Mouse (Mus musculus) MEL (cell line): ENCODE results near the gene Dlx1. TPM values are rescaled to one million over a fixed set of nuclear protein-coding genes. Genes with fewer than 3 reads are reported as not detected.

ENCODE experiments used
- DNase-seq: peaks from one replicate; pipeline ENCODE4 v3.0.0; 2011; ENCODE audit warnings: low read depth, low spot score
- H3K27ac ChIP-seq: 2 replicates; pipeline ENCODE4 v1.5.1; 2012; ENCODE audit warnings: low read depth, mild to moderate bottlenecking, control low read depth, low read length, moderate library complexity; ENCODE audit not compliant: control insufficient read depth
- H3K27me3 ChIP-seq, 2 experiments: fragments of 150-350 bp in 1 of 2; sonication (generic) in 1 of 2; 2 replicates each; pipeline ENCODE4 v1.6.1; 2012; ENCODE audit warnings: low read length in 2 of 2, mild to moderate bottlenecking in 2 of 2, improper control_type of control experiment in 1 of 2, moderate library complexity in 1 of 2; ENCODE audit not compliant: insufficient read depth in 2 of 2, control insufficient read depth in 1 of 2
- H3K36me3 ChIP-seq, 2 experiments: 2 replicates each; pipeline ENCODE4 v1.6.1; 2012 to 2014; ENCODE audit warnings: low read length in 2 of 2, improper control_type of control experiment in 1 of 2, inconsistent platforms in 1 of 2, mild to moderate bottlenecking in 1 of 2; ENCODE audit not compliant: insufficient read depth in 2 of 2, control insufficient read depth in 1 of 2
- H3K4me1 ChIP-seq, 2 experiments: fragments of 150-350 bp in 1 of 2; sonication (generic) in 1 of 2; 2 replicates each; pipeline ENCODE4 v1.6.1; 2012; ENCODE audit warnings: low read length in 2 of 2, improper control_type of control experiment in 1 of 2, mild to moderate bottlenecking in 1 of 2; ENCODE audit not compliant: insufficient read depth in 2 of 2, control insufficient read depth in 1 of 2
- H3K4me3 ChIP-seq, 2 experiments: fragments of 150-350 bp in 1 of 2; sonication (generic) in 1 of 2; 2 replicates each; pipeline ENCODE4 v1.5.1; 2012; ENCODE audit warnings: low read depth in 2 of 2, low read length in 2 of 2, mild to moderate bottlenecking in 2 of 2, moderate library complexity in 2 of 2, control low read depth in 1 of 2, improper control_type of control experiment in 1 of 2; ENCODE audit not compliant: control insufficient read depth in 1 of 2, insufficient read depth in 1 of 2
- H3K79me2 ChIP-seq: 2 replicates; pipeline ENCODE4 v1.6.1; 2012; ENCODE audit warnings: mild to moderate bottlenecking, low read length, moderate library complexity; ENCODE audit not compliant: control insufficient read depth, poor library complexity, insufficient read depth
- H3K9ac ChIP-seq: 2 replicates; pipeline ENCODE4 v1.6.1; 2012; ENCODE audit warnings: low read depth, mild to moderate bottlenecking, control low read depth, low read length, moderate library complexity; ENCODE audit not compliant: control insufficient read depth, poor library complexity, severe bottlenecking
- H3K9me3 ChIP-seq: fragments of 150-350 bp; sonication (generic); replicated peaks from 2 replicates; pipeline ENCODE4 v1.6.1; 2012; ENCODE audit warnings: mild to moderate bottlenecking, low read length, improper control_type of control experiment, moderate library complexity; ENCODE audit not compliant: insufficient read depth
- BHLHE40 ChIP-seq: IDR thresholded peaks from 2 replicates; pipeline ENCODE4 v1.6.1; 2012; ENCODE audit warnings: low read depth, mild to moderate bottlenecking, inconsistent platforms, low read length, improper control_type of control experiment, borderline replicate concordance
- CHD1 ChIP-seq: IDR thresholded peaks from 2 replicates; pipeline ENCODE4 v1.6.1; 2012; ENCODE audit warnings: low read depth, mild to moderate bottlenecking, inconsistent platforms, low read length, improper control_type of control experiment
- CHD2 ChIP-seq: IDR thresholded peaks from 2 replicates; pipeline ENCODE4 v1.6.1; 2011; ENCODE audit warnings: low read length, improper control_type of control experiment
- CTCF ChIP-seq, 3 experiments: IDR thresholded peaks in 2 of 3; conservative IDR thresholded peaks in 1 of 3; 2 replicates each; pipeline ENCODE4 v1.5.1; 2011 to 2012; ENCODE audit warnings: low read length in 3 of 3, low read depth in 2 of 3, mild to moderate bottlenecking in 2 of 3, improper control_type of control experiment in 1 of 3, inconsistent platforms in 1 of 3, mixed read lengths in 1 of 3, moderate library complexity in 1 of 3; ENCODE audit not compliant: control insufficient read depth in 1 of 3, insufficient read depth in 1 of 3, poor library complexity in 1 of 3, severe bottlenecking in 1 of 3
- E2F4 ChIP-seq: IDR thresholded peaks from 2 replicates; pipeline ENCODE4 v1.6.1; 2011; ENCODE audit warnings: low read depth, low read length, improper control_type of control experiment, borderline replicate concordance
- ELF1 ChIP-seq: IDR thresholded peaks from 2 replicates; pipeline ENCODE4 v1.6.1; 2014; ENCODE audit warnings: low read depth, mild to moderate bottlenecking, inconsistent platforms, low read length, improper control_type of control experiment, moderate library complexity
- EP300 ChIP-seq, 2 experiments: IDR thresholded peaks; 2 replicates each; pipeline ENCODE4 v1.6.1; 2011; ENCODE audit warnings: improper control_type of control experiment in 2 of 2, low read length in 2 of 2, low read depth in 1 of 2, mild to moderate bottlenecking in 1 of 2
- ETS1 ChIP-seq: IDR thresholded peaks from 2 replicates; pipeline ENCODE4 v1.6.1; 2012; ENCODE audit warnings: low read depth, mild to moderate bottlenecking, inconsistent platforms, low read length, improper control_type of control experiment, moderate library complexity
- GABPA ChIP-seq: IDR thresholded peaks from 2 replicates; pipeline ENCODE4 v1.6.1; 2012; ENCODE audit warnings: low read depth, mild to moderate bottlenecking, inconsistent platforms, low read length, improper control_type of control experiment, moderate library complexity
- GATA1 ChIP-seq: IDR thresholded peaks from 2 replicates; pipeline ENCODE4 v1.6.1; 2011; ENCODE audit warnings: low read depth, low read length, improper control_type of control experiment
- HCFC1 ChIP-seq: IDR thresholded peaks from 2 replicates; pipeline ENCODE4 v1.6.1; 2012; ENCODE audit warnings: low read depth, mild to moderate bottlenecking, inconsistent platforms, low read length, improper control_type of control experiment, moderate library complexity
- JUND ChIP-seq: IDR thresholded peaks from 2 replicates; pipeline ENCODE4 v1.6.1; 2011; ENCODE audit warnings: low read depth, mild to moderate bottlenecking, improper control_type of control experiment, low read length
- KAT2A ChIP-seq: conservative IDR thresholded peaks from 2 replicates; pipeline ENCODE4 v1.6.1; 2012; ENCODE audit warnings: low read depth, low read length, improper control_type of control experiment, inconsistent platforms
- MAFK ChIP-seq: IDR thresholded peaks from 2 replicates; pipeline ENCODE4 v1.6.1; 2011; ENCODE audit warnings: low read depth, mild to moderate bottlenecking, low read length, improper control_type of control experiment, borderline replicate concordance
- MAX ChIP-seq: IDR thresholded peaks from 2 replicates; pipeline ENCODE4 v1.6.1; 2011; ENCODE audit warnings: low read length, improper control_type of control experiment
- MEF2A ChIP-seq: IDR thresholded peaks from 2 replicates; pipeline ENCODE4 v1.6.1; 2014; ENCODE audit warnings: low read depth, mild to moderate bottlenecking, inconsistent platforms, low read length, improper control_type of control experiment; ENCODE audit not compliant: poor library complexity, insufficient replicate concordance, severe bottlenecking; ENCODE audit errors: extremely low read depth
- MXI1 ChIP-seq: IDR thresholded peaks from 2 replicates; pipeline ENCODE4 v1.6.1; 2011; ENCODE audit warnings: mild to moderate bottlenecking, low read depth, low read length, improper control_type of control experiment
- MYB ChIP-seq: IDR thresholded peaks from 2 replicates; pipeline ENCODE4 v1.6.1; 2011; ENCODE audit warnings: mild to moderate bottlenecking, low read depth, low read length, improper control_type of control experiment
- MYC ChIP-seq: IDR thresholded peaks from 2 replicates; pipeline ENCODE4 v1.6.1; 2011; ENCODE audit warnings: low read depth, mild to moderate bottlenecking, low read length, improper control_type of control experiment, moderate library complexity
- NRF1 ChIP-seq: IDR thresholded peaks from 2 replicates; pipeline ENCODE4 v1.6.1; 2014; ENCODE audit warnings: low read depth, mild to moderate bottlenecking, inconsistent platforms, low read length, improper control_type of control experiment, moderate library complexity; ENCODE audit not compliant: poor library complexity, insufficient read depth, severe bottlenecking
- POLR2A ChIP-seq, 2 experiments: IDR thresholded peaks; 2 replicates each; pipeline ENCODE4 v1.6.1; 2011 to 2012; ENCODE audit warnings: low read length in 2 of 2, mild to moderate bottlenecking in 2 of 2, control low read depth in 1 of 2, improper control_type of control experiment in 1 of 2, low read depth in 1 of 2, moderate library complexity in 1 of 2; ENCODE audit not compliant: control insufficient read depth in 1 of 2, insufficient read depth in 1 of 2, poor library complexity in 1 of 2
- POLR2AphosphoS2 ChIP-seq: IDR thresholded peaks from 2 replicates; pipeline ENCODE4 v1.6.1; 2011; ENCODE audit warnings: low read length, improper control_type of control experiment
- POLR2AphosphoS5 ChIP-seq: IDR thresholded peaks from 2 replicates; pipeline ENCODE4 v1.6.1; 2012; ENCODE audit warnings: low read depth, borderline replicate concordance, mild to moderate bottlenecking, inconsistent platforms, low read length, moderate library complexity, mixed read lengths
- RAD21 ChIP-seq: IDR thresholded peaks from 2 replicates; pipeline ENCODE4 v1.6.1; 2011; ENCODE audit warnings: mild to moderate bottlenecking, low read depth, low read length, improper control_type of control experiment
- SMC3 ChIP-seq: IDR thresholded peaks from 2 replicates; pipeline ENCODE4 v1.6.1; 2011; ENCODE audit warnings: low read depth, low read length, improper control_type of control experiment
- TBP ChIP-seq: IDR thresholded peaks from 2 replicates; pipeline ENCODE4 v1.8.0; 2011; ENCODE audit warnings: low read depth, low read length, improper control_type of control experiment
- TCF12 ChIP-seq: IDR thresholded peaks from 2 replicates; pipeline ENCODE4 v1.6.1; 2014; ENCODE audit warnings: low read depth, mild to moderate bottlenecking, inconsistent platforms, low read length, improper control_type of control experiment, moderate library complexity
- UBTF ChIP-seq: IDR thresholded peaks from 2 replicates; pipeline ENCODE4 v1.6.1; 2012; ENCODE audit warnings: low read depth, mild to moderate bottlenecking, inconsistent platforms, low read length, improper control_type of control experiment, moderate library complexity, borderline replicate concordance; ENCODE audit not compliant: insufficient read depth
- USF1 ChIP-seq: IDR thresholded peaks from 2 replicates; pipeline ENCODE4 v1.6.1; 2014; ENCODE audit warnings: low read depth, mild to moderate bottlenecking, inconsistent platforms, low read length, improper control_type of control experiment, moderate library complexity
- USF2 ChIP-seq, 2 experiments: IDR thresholded peaks; 2 replicates each; pipeline ENCODE4 v1.6.1; 2011 to 2012; ENCODE audit warnings: improper control_type of control experiment in 2 of 2, low read length in 2 of 2, borderline replicate concordance in 1 of 2, inconsistent platforms in 1 of 2, low read depth in 1 of 2, mild to moderate bottlenecking in 1 of 2; ENCODE audit not compliant: insufficient read depth in 1 of 2
- ZC3H11A ChIP-seq: IDR thresholded peaks from 2 replicates; pipeline ENCODE4 v1.6.1; 2012; ENCODE audit warnings: low read depth, mild to moderate bottlenecking, inconsistent platforms, low read length, improper control_type of control experiment
- ZKSCAN1 ChIP-seq: IDR thresholded peaks from 2 replicates; pipeline ENCODE4 v1.6.1; 2012; ENCODE audit warnings: low read depth, mild to moderate bottlenecking, inconsistent platforms, low read length, improper control_type of control experiment, moderate library complexity
- ZMIZ1 ChIP-seq: IDR thresholded peaks from 2 replicates; pipeline ENCODE4 v1.6.1; 2012; ENCODE audit warnings: low read depth, mild to moderate bottlenecking, inconsistent platforms, low read length, improper control_type of control experiment, moderate library complexity
- ZNF384 ChIP-seq: IDR thresholded peaks from 2 replicates; pipeline ENCODE4 v1.6.1; 2012; ENCODE audit warnings: low read depth, mild to moderate bottlenecking, inconsistent platforms, low read length, improper control_type of control experiment
- polyA plus RNA-seq, 2 experiments: library from polyadenylated mRNA; stranded (reverse) in 1 of 2; unstranded in 1 of 2; fragments of >175 nt in 1 of 2; fragments of >200 nt in 1 of 2; gene quantifications; 2 replicates each; pipeline versions ENCODE4 v1.2.1 to v1.2.4; 2012; ENCODE audit warnings: low replicate concordance in 2 of 2, low read depth in 1 of 2; ENCODE audit not compliant: insufficient read length in 2 of 2, insufficient read depth in 1 of 2, missing spikeins in 1 of 2
- total RNA-seq: library from RNA; depleted of rRNA; stranded (reverse); fragments of 300-350 nt; gene quantifications from 2 replicates; pipeline ENCODE4 v1.2.3, GENCODE M21; 2012

Dlx1 gene
- total and polyA plus RNA-seq, 3 experiments: 3.4 to 11.8 TPM; not detected in 1

DNA sequence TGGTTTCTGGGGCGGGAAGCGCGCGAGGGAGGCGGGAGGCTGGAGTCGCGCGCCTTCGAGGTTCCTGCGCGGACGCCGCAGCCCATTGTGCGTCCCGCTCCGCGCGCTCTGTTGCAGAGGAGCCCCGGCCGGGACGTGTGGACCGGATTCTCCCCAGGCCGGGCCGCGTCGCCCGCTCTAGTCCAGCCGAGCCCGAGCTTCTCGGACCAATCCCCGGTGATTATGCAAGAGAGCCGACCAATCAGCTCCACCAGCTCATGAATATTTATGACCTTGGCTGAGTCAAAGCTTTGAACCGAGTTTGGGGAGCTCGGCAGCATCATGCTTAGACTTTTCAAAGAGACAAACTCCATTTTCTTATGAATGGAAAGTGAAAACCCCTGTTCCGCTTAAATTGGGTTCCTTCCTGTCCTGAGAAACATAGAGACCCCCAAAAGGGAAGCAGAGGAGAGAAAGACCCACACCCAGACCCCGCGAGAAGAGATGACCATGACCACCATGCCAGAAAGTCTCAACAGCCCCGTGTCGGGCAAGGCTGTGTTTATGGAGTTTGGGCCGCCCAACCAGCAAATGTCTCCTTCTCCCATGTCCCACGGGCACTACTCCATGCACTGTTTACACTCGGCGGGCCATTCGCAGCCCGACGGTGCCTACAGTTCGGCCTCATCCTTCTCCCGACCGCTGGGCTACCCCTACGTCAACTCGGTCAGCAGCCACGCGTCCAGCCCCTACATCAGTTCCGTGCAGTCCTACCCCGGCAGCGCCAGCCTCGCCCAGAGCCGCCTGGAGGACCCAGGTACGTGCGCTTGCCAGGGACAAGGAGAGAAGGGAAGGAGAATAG, 1.8 kb downstream of the Dlx1 start:
- Histone ChIP-seq H3K4me1 (peaks cover 3% of the 10 kb centered on the region in 2 experiments; a peak in 2 of 4 replicates), H3K36me3 (peaks cover 0 to 7% of the 10 kb centered on the region in 2 experiments; a peak in 2 of 4 replicates), H3K27me3 (no peaks in the 10 kb centered on the region)
- no peak for TF ChIP-seq MEF2A
- no peak; the same call in 1 of the 2 replicates for TF ChIP-seq CHD2
- TF ChIP-seq USF2 (IDR thresholded peaks at IDR 0.05; ENCODE audit: borderline replicate concordance in 1 of 2, insufficient read depth in 1 of 2, low read depth in 1 of 2, low read length in 2 of 2): no peak
- TF ChIP-seq ETS1: 0 out of 2 replicates have a peak, but pooled peaks have one; percentile 12
- no peak for TF ChIP-seq EP300 (IDR thresholded peaks at IDR 0.05; ENCODE audit: low read depth in 1 of 2, low read length in 2 of 2)
- no peak for TF ChIP-seq CTCF (IDR thresholded peaks at IDR 0.05 in 2 of 3, conservative IDR thresholded peaks at IDR 0.05 in 1 of 3; ENCODE audit: control insufficient read depth in 1 of 3, insufficient read depth in 1 of 3, low read depth in 2 of 3, low read length in 3 of 3, poor library complexity in 1 of 3, severe bottlenecking in 1 of 3)
- TF ChIP-seq CHD1: peak; percentile 84; the same call in 1 of the 2 replicates
- TF ChIP-seq MAX: peak; percentile 49
- no peak for TF ChIP-seq GABPA
- peak; percentile 89 for TF ChIP-seq TBP
- TF ChIP-seq GATA1: no peak
- no peak for TF ChIP-seq MAFK
- peak; percentile 49; the same call in 1 of the 2 replicates for TF ChIP-seq E2F4
- TF ChIP-seq SMC3: no peak
- TF ChIP-seq ZMIZ1: peak; percentile 93
- peak; percentile 64 for TF ChIP-seq MXI1
- no peak for TF ChIP-seq RAD21
- peak; percentile 69; the same call in 1 of the 2 replicates for TF ChIP-seq MYC
- peak; percentile 54 to 87; a peak in 3 of 4 replicates for TF ChIP-seq POLR2A (IDR thresholded peaks at IDR 0.05; ENCODE audit: control insufficient read depth in 1 of 2, insufficient read depth in 1 of 2, low read depth in 1 of 2, low read length in 2 of 2, poor library complexity in 1 of 2)
- 0 out of 2 replicates have a peak, but pooled peaks have one; percentile 49 for TF ChIP-seq UBTF
- no peak for TF ChIP-seq BHLHE40
- TF ChIP-seq POLR2AphosphoS2: peak; percentile 96; the same call in 1 of the 2 replicates
- no peak for TF ChIP-seq KAT2A
- TF ChIP-seq ELF1: no peak
- TF ChIP-seq JUND: no peak
- peak; percentile 25; the same call in 1 of the 2 replicates for TF ChIP-seq NRF1
- TF ChIP-seq MYB: no peak
- no peak for TF ChIP-seq USF1
- peak; percentile 66 for TF ChIP-seq HCFC1
- peak; percentile 54; the same call in 1 of the 2 replicates for TF ChIP-seq POLR2AphosphoS5
- TF ChIP-seq ZC3H11A: no peak
- no peak for TF ChIP-seq ZKSCAN1
- TF ChIP-seq ZNF384: no peak
- peak; percentile 41; the same call in 1 of the 2 replicates for TF ChIP-seq TCF12

More for the DNA sequence above, 1.8 kb downstream of the Dlx1 start:
- peak; percentile 97 for DNase-seq
- peak overlapping the region; percentile 85 for H3K27ac ChIP-seq
- H3K4me3 ChIP-seq: peak overlapping the region; percentile 87 to 93
- no peaks in the 10 kb centered on the region for H3K9me3 ChIP-seq
- H3K9ac ChIP-seq: peak overlapping the region; percentile 90
- peaks cover 6% of the 10 kb centered on the region; the same call in 1 of the 2 replicates for H3K79me2 ChIP-seq
